Mouse (Mus musculus) MEL (cell line): ENCODE results near the gene Topaz1. TPM values are rescaled to one million over a fixed set of nuclear protein-coding genes. Genes with fewer than 3 reads are reported as not detected.

Source experiments
- DNase-seq: peaks from one replicate; pipeline ENCODE4 v3.0.0; 2011; ENCODE audit warnings: low read depth, low spot score
- H3K27ac ChIP-seq: 2 replicates; pipeline ENCODE4 v1.5.1; 2012; ENCODE audit warnings: low read depth, mild to moderate bottlenecking, control low read depth, low read length, moderate library complexity; ENCODE audit not compliant: control insufficient read depth
- H3K27me3 ChIP-seq, 2 experiments: fragments of 150-350 bp in 1 of 2; sonication (generic) in 1 of 2; 2 replicates each; pipeline ENCODE4 v1.6.1; 2012; ENCODE audit warnings: low read length in 2 of 2, mild to moderate bottlenecking in 2 of 2, improper control_type of control experiment in 1 of 2, moderate library complexity in 1 of 2; ENCODE audit not compliant: insufficient read depth in 2 of 2, control insufficient read depth in 1 of 2
- H3K36me3 ChIP-seq, 2 experiments: 2 replicates each; pipeline ENCODE4 v1.6.1; 2012 to 2014; ENCODE audit warnings: low read length in 2 of 2, improper control_type of control experiment in 1 of 2, inconsistent platforms in 1 of 2, mild to moderate bottlenecking in 1 of 2; ENCODE audit not compliant: insufficient read depth in 2 of 2, control insufficient read depth in 1 of 2
- H3K4me1 ChIP-seq, 2 experiments: fragments of 150-350 bp in 1 of 2; sonication (generic) in 1 of 2; 2 replicates each; pipeline ENCODE4 v1.6.1; 2012; ENCODE audit warnings: low read length in 2 of 2, improper control_type of control experiment in 1 of 2, mild to moderate bottlenecking in 1 of 2; ENCODE audit not compliant: insufficient read depth in 2 of 2, control insufficient read depth in 1 of 2
- H3K4me3 ChIP-seq, 2 experiments: fragments of 150-350 bp in 1 of 2; sonication (generic) in 1 of 2; 2 replicates each; pipeline ENCODE4 v1.5.1; 2012; ENCODE audit warnings: low read depth in 2 of 2, low read length in 2 of 2, mild to moderate bottlenecking in 2 of 2, moderate library complexity in 2 of 2, control low read depth in 1 of 2, improper control_type of control experiment in 1 of 2; ENCODE audit not compliant: control insufficient read depth in 1 of 2, insufficient read depth in 1 of 2
- H3K79me2 ChIP-seq: 2 replicates; pipeline ENCODE4 v1.6.1; 2012; ENCODE audit warnings: mild to moderate bottlenecking, low read length, moderate library complexity; ENCODE audit not compliant: control insufficient read depth, poor library complexity, insufficient read depth
- H3K9ac ChIP-seq: 2 replicates; pipeline ENCODE4 v1.6.1; 2012; ENCODE audit warnings: low read depth, mild to moderate bottlenecking, control low read depth, low read length, moderate library complexity; ENCODE audit not compliant: control insufficient read depth, poor library complexity, severe bottlenecking
- H3K9me3 ChIP-seq: fragments of 150-350 bp; sonication (generic); replicated peaks from 2 replicates; pipeline ENCODE4 v1.6.1; 2012; ENCODE audit warnings: mild to moderate bottlenecking, low read length, improper control_type of control experiment, moderate library complexity; ENCODE audit not compliant: insufficient read depth
- BHLHE40 ChIP-seq: IDR thresholded peaks from 2 replicates; pipeline ENCODE4 v1.6.1; 2012; ENCODE audit warnings: low read depth, mild to moderate bottlenecking, inconsistent platforms, low read length, improper control_type of control experiment, borderline replicate concordance
- CTCF ChIP-seq, 3 experiments: IDR thresholded peaks in 2 of 3; conservative IDR thresholded peaks in 1 of 3; 2 replicates each; pipeline ENCODE4 v1.5.1; 2011 to 2012; ENCODE audit warnings: low read length in 3 of 3, low read depth in 2 of 3, mild to moderate bottlenecking in 2 of 3, improper control_type of control experiment in 1 of 3, inconsistent platforms in 1 of 3, mixed read lengths in 1 of 3, moderate library complexity in 1 of 3; ENCODE audit not compliant: control insufficient read depth in 1 of 3, insufficient read depth in 1 of 3, poor library complexity in 1 of 3, severe bottlenecking in 1 of 3
- E2F4 ChIP-seq: IDR thresholded peaks from 2 replicates; pipeline ENCODE4 v1.6.1; 2011; ENCODE audit warnings: low read depth, low read length, improper control_type of control experiment, borderline replicate concordance
- ELF1 ChIP-seq: IDR thresholded peaks from 2 replicates; pipeline ENCODE4 v1.6.1; 2014; ENCODE audit warnings: low read depth, mild to moderate bottlenecking, inconsistent platforms, low read length, improper control_type of control experiment, moderate library complexity
- ETS1 ChIP-seq: IDR thresholded peaks from 2 replicates; pipeline ENCODE4 v1.6.1; 2012; ENCODE audit warnings: low read depth, mild to moderate bottlenecking, inconsistent platforms, low read length, improper control_type of control experiment, moderate library complexity
- GATA1 ChIP-seq: IDR thresholded peaks from 2 replicates; pipeline ENCODE4 v1.6.1; 2011; ENCODE audit warnings: low read depth, low read length, improper control_type of control experiment
- MAX ChIP-seq: IDR thresholded peaks from 2 replicates; pipeline ENCODE4 v1.6.1; 2011; ENCODE audit warnings: low read length, improper control_type of control experiment
- MEF2A ChIP-seq: IDR thresholded peaks from 2 replicates; pipeline ENCODE4 v1.6.1; 2014; ENCODE audit warnings: low read depth, mild to moderate bottlenecking, inconsistent platforms, low read length, improper control_type of control experiment; ENCODE audit not compliant: poor library complexity, insufficient replicate concordance, severe bottlenecking; ENCODE audit errors: extremely low read depth
- MYB ChIP-seq: IDR thresholded peaks from 2 replicates; pipeline ENCODE4 v1.6.1; 2011; ENCODE audit warnings: mild to moderate bottlenecking, low read depth, low read length, improper control_type of control experiment
- MYC ChIP-seq: IDR thresholded peaks from 2 replicates; pipeline ENCODE4 v1.6.1; 2011; ENCODE audit warnings: low read depth, mild to moderate bottlenecking, low read length, improper control_type of control experiment, moderate library complexity
- NELFE ChIP-seq: IDR thresholded peaks from 2 replicates; pipeline ENCODE4 v1.6.1; 2011; ENCODE audit warnings: low read depth, low read length, improper control_type of control experiment
- POLR2A ChIP-seq, 2 experiments: IDR thresholded peaks; 2 replicates each; pipeline ENCODE4 v1.6.1; 2011 to 2012; ENCODE audit warnings: low read length in 2 of 2, mild to moderate bottlenecking in 2 of 2, control low read depth in 1 of 2, improper control_type of control experiment in 1 of 2, low read depth in 1 of 2, moderate library complexity in 1 of 2; ENCODE audit not compliant: control insufficient read depth in 1 of 2, insufficient read depth in 1 of 2, poor library complexity in 1 of 2
- POLR2AphosphoS5 ChIP-seq: IDR thresholded peaks from 2 replicates; pipeline ENCODE4 v1.6.1; 2012; ENCODE audit warnings: low read depth, borderline replicate concordance, mild to moderate bottlenecking, inconsistent platforms, low read length, moderate library complexity, mixed read lengths
- RAD21 ChIP-seq: IDR thresholded peaks from 2 replicates; pipeline ENCODE4 v1.6.1; 2011; ENCODE audit warnings: mild to moderate bottlenecking, low read depth, low read length, improper control_type of control experiment
- RCOR1 ChIP-seq: IDR thresholded peaks from 2 replicates; pipeline ENCODE4 v1.6.1; 2012; ENCODE audit warnings: low read depth, mild to moderate bottlenecking, inconsistent platforms, low read length, improper control_type of control experiment
- SMC3 ChIP-seq: IDR thresholded peaks from 2 replicates; pipeline ENCODE4 v1.6.1; 2011; ENCODE audit warnings: low read depth, low read length, improper control_type of control experiment
- TBP ChIP-seq: IDR thresholded peaks from 2 replicates; pipeline ENCODE4 v1.8.0; 2011; ENCODE audit warnings: low read depth, low read length, improper control_type of control experiment
- UBTF ChIP-seq: IDR thresholded peaks from 2 replicates; pipeline ENCODE4 v1.6.1; 2012; ENCODE audit warnings: low read depth, mild to moderate bottlenecking, inconsistent platforms, low read length, improper control_type of control experiment, moderate library complexity, borderline replicate concordance; ENCODE audit not compliant: insufficient read depth
- USF2 ChIP-seq, 2 experiments: IDR thresholded peaks; 2 replicates each; pipeline ENCODE4 v1.6.1; 2011 to 2012; ENCODE audit warnings: improper control_type of control experiment in 2 of 2, low read length in 2 of 2, borderline replicate concordance in 1 of 2, inconsistent platforms in 1 of 2, low read depth in 1 of 2, mild to moderate bottlenecking in 1 of 2; ENCODE audit not compliant: insufficient read depth in 1 of 2
- ZC3H11A ChIP-seq: IDR thresholded peaks from 2 replicates; pipeline ENCODE4 v1.6.1; 2012; ENCODE audit warnings: low read depth, mild to moderate bottlenecking, inconsistent platforms, low read length, improper control_type of control experiment
- polyA plus RNA-seq, 2 experiments: library from polyadenylated mRNA; stranded (reverse) in 1 of 2; unstranded in 1 of 2; fragments of >175 nt in 1 of 2; fragments of >200 nt in 1 of 2; gene quantifications; 2 replicates each; pipeline versions ENCODE4 v1.2.1 to v1.2.4; 2012; ENCODE audit warnings: low replicate concordance in 2 of 2, low read depth in 1 of 2; ENCODE audit not compliant: insufficient read length in 2 of 2, insufficient read depth in 1 of 2, missing spikeins in 1 of 2
- total RNA-seq: library from RNA; depleted of rRNA; stranded (reverse); fragments of 300-350 nt; gene quantifications from 2 replicates; pipeline ENCODE4 v1.2.3, GENCODE M21; 2012

Topaz1 gene
- total and polyA plus RNA-seq, 3 experiments: not detected

DNA sequence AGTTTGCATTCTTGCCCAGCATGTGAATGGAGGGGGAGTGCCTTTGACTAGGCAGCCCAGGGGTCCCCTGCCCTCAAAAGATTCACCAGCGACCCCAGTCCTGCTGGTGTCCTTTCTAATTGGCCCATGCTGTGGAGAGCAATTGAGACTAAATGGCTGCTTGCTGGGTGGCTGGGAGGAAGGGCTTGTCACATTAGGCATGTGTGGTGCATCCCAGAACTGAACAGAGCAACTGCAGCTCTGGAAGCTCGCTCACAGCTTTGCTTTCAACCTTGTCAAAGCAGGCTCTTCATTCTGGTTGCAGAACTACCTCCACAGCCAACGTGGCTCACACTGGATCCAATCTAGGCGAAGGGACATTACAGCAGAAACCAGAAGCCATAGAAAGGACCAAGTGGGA, 24.9 kb upstream of the Topaz1 start:
- Histone ChIP-seq H3K79me2 (no peaks in the 10 kb centered on the region), H3K9ac (no peak overlapping the region), H3K4me3 (no peak overlapping the region), H3K9me3 (no peaks in the 10 kb centered on the region), H3K36me3 (no peaks in the 10 kb centered on the region), H3K4me1 (peaks cover 0 to 2% of the 10 kb centered on the region in 2 experiments; a peak in 1 of 4 replicates), H3K27ac (no peak overlapping the region), H3K27me3 (peaks cover 0 to 5% of the 10 kb centered on the region in 2 experiments)
- no peak for TF ChIP-seq ETS1
- no peak for TF ChIP-seq GATA1
- no peak for TF ChIP-seq RAD21
- TF ChIP-seq POLR2A (IDR thresholded peaks at IDR 0.05; ENCODE audit: control insufficient read depth in 1 of 2, insufficient read depth in 1 of 2, low read depth in 1 of 2, low read length in 2 of 2, poor library complexity in 1 of 2): no peak
- TF ChIP-seq MAX: no peak
- no peak for DNase-seq

DNA sequence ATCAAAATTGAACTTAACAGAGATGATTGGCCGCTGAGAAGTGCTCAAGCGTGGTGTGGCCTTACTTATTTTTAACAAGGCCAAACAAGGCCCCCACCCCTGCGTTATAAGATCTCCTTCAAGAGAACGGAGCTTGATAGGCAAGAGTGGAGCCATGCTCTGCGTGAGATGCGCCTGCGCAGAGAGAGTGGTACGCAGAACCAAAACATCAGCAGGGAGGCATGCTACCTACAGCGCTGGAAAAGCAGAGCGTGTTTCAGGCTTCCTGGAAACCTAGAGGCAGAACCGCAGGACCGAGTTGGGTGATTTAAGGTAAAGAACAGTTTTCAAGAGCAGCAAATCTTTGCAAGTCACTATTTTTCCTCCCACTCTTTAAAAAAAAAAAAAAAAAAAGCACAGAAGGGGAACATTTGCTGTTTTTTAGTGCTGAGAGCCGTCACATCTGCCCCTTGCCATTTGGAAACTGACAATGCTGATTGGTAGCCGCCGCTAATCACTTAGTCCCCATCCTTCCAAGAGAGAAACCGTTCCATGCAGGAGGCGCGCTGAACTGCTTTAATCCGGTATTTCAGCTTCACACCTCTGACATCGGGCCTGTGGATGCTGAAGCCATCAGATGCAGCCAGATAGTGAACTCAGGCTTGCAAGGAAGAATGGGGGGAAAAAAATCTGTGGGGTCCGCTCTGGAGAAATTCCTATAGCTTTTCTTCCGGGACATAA, 21.9 kb upstream of the Topaz1 start:
- DNase-seq: no peak
- Histone ChIP-seq H3K9me3 (no peaks in the 10 kb centered on the region), H3K27ac (no peak overlapping the region), H3K36me3 (no peaks in the 10 kb centered on the region), H3K4me3 (no peak overlapping the region), H3K9ac (no peak overlapping the region), H3K4me1 (no peaks in the 10 kb centered on the region), H3K27me3 (peaks cover 0 to 5% of the 10 kb centered on the region in 2 experiments), H3K79me2 (no peaks in the 10 kb centered on the region)
- TF ChIP-seq E2F4 (no peak), ELF1 (no peak), BHLHE40 (no peak), NELFE (no peak), POLR2A (IDR thresholded peaks at IDR 0.05; ENCODE audit: control insufficient read depth in 1 of 2, insufficient read depth in 1 of 2, low read depth in 1 of 2, low read length in 2 of 2, poor library complexity in 1 of 2) (no peak), TBP (no peak), MYB (no peak), POLR2AphosphoS5 (no peak), RCOR1 (no peak)

DNA sequence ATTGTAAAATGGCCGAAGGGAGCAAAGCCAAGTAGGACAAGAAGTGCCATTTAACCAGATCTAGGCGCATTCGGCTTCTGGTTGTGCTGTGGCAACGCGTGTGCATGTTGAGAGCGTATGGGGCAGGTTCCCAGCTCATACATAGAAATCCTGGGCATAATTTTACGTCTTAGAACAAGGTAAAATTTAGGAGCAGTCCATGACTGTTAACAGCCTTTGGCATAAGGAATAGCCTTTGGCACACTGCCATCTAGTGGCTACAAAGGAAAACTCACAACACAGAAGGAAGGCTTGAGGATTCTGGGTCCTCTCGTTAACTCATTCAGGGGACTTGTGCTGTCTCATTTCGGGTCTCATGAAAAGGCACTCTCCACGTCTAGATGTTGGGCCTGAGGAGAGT, 17.6 kb upstream of the Topaz1 start:
- peak; percentile 47; the same call in 1 of the 2 replicates for TF ChIP-seq ZC3H11A
- no peak for TF ChIP-seq E2F4
- TF ChIP-seq SMC3: peak; percentile 65
- TF ChIP-seq RAD21: peak; percentile 72
- TF ChIP-seq MYC: no peak
- TF ChIP-seq UBTF: no peak
- no peak for TF ChIP-seq MEF2A
- TF ChIP-seq BHLHE40: no peak
- peak; percentile 38 to 70 (median 60); a peak in 5 of 6 replicates for TF ChIP-seq CTCF (IDR thresholded peaks at IDR 0.05 in 2 of 3, conservative IDR thresholded peaks at IDR 0.05 in 1 of 3; ENCODE audit: control insufficient read depth in 1 of 3, insufficient read depth in 1 of 3, low read depth in 2 of 3, low read length in 3 of 3, poor library complexity in 1 of 3, severe bottlenecking in 1 of 3)
- TF ChIP-seq USF2 (IDR thresholded peaks at IDR 0.05; ENCODE audit: borderline replicate concordance in 1 of 2, insufficient read depth in 1 of 2, low read depth in 1 of 2, low read length in 2 of 2): no peak
- Histone ChIP-seq H3K27ac (no peak overlapping the region), H3K79me2 (no peaks in the 10 kb centered on the region), H3K36me3 (0 out of 4 replicates have a peak, but pooled peaks cover 0 to 1% of the 10 kb centered on the region in 2 experiments), H3K9me3 (no peaks in the 10 kb centered on the region), H3K9ac (no peak overlapping the region), H3K4me3 (no peak overlapping the region), H3K4me1 (peaks cover 3 to 15% of the 10 kb centered on the region in 2 experiments; a peak in 3 of 4 replicates), H3K27me3 (no peaks in the 10 kb centered on the region)
- peak; percentile 70 for DNase-seq
